Mouse (Mus musculus): ENCODE results near the gene Ccdc34.

The Ccdc34 gene

DNA sequence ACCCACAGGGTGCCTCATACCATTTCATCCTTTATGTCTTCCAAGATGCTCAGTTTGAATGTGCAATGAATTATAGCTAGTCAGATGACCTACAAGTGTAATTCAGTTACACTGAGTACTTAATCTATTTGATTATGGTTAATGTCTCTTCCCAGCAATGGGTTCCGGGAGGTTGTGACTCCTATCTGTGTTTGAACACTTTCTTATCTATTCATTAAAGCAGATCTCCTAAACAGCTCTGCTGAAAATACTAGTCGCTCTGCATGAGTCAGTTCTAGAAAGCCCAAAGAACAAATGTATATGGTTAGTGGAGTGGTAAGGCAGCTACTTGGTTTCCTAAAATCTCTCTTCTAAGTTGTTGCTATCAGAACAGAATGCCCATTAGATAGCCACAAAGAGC lies 22.6 kb upstream of the Ccdc34 start:
- DNase-seq (ENCODE audit: low read depth, low spot score) = no peak

GRCm38 (mm10) chr2:109996411-109996810 lies 21.2 kb upstream of the Ccdc34 start:
- no peak for DNase-seq (ENCODE audit: low read depth, low spot score)

DNA sequence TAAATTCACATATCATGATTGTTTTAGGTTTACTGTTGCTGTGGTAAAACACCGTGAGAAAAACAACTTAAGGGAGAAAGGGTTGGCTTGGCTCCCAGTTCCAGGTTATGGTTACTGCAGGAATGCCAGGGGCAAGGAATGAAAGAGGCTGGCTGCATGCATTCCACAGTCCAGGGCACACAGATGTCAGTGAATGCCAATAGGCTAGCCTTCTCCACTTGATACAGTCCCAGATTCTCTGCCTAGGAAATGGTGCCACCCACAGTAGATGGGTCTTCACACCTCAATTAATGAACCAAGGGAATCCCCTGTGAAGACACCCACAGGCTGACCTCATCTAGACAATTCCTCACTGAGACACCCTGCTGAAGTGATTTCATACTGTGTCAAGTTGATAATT lies 12.9 kb upstream of the Ccdc34 start:
- no peak for DNase-seq (ENCODE audit: low read depth, low spot score)

DNA sequence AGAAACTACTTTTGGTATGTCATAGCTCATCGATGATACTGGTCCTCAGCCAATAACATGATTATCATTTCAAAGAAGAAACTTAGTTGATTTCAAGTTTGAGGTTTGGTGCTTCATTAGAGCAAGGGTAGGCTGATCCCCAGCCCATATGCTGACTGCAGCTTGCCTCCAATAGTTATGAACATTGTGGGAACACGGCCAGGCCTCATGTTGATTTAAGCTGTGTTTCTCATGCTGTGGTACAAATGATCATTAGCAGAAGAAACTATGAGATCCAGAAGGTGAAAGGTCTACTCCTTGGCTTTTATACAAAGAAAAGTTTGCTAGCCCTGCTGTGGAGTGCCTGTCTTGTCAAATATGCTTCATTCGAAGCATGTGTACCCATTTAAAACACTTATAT lies 12.5 kb upstream of the Ccdc34 start:
- DNase-seq (ENCODE audit: low read depth, low spot score) = no peak

DNA sequence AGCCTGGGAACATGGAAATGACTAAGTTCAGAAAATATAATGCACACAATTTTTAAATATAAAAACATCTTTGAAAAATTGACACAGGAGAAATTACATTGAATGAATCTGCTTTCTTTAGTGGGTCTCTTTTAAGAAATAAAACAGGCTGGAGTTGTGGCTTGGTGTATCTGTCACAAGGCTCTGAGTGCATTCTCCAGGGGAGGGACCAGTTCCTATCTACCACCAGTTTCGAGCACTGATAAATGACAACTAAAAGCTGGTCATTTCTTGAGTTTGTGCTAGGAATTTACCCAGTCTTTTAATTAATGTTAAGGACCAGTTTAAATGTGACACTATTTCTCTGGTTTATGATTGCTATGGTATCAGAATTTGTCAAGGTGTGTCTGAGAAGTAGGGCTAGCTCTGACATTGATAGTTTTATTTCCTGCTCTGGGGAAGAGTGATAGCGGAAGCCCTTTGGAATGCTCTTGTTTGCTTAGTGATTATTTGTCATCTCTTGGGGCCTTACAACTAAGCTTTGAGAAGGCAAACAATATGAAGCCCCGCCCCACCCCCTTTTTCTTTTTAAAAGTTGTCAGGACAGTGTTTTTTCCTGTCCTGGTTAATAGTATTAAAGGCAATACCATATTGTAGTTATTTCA lies 11.9 kb upstream of the Ccdc34 start:
- no peak for DNase-seq (ENCODE audit: low read depth, low spot score)

DNA sequence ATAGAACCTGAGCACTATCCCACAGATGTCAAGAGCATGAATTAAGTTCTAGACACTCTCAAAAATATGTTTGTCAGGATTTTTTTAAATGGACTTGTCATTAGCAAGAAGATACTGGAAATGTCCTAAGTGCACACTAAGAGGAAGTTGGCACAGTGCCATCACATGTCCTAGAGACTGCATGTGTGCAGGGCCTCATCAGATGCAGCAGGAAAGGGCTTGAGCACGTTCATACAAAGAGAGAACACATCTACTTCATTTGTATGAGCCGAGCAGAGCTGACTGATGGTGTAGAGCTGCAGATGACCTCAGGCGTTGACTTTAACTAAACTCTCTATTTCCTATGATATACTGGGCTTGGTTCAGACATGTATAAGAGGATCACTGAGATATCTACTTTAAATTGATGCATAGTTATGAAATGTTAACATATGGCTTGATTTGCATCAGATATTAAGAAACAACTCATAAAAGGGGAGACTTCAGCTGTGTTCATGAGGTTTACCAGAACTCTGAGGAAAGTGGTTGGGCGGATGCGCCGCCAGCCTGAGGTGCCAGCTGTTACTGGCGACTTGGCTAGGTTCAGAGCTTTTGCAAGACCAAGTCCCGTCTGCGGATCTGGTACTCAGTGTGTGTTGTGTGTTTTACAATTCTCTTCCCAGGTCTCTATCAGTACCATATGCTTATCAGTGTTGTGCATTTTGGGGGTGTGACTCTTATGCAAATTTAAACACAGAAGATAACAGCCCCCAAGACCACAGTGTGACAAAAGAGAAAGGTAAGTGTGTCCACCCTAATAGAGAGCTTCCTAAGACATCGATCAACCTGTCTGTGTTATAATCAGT lies 10.0 kb upstream of the Ccdc34 start:
- no peak for DNase-seq (ENCODE audit: low read depth, low spot score)

- no peak for DNase-seq (ENCODE audit: low read depth, low spot score)
Observed at GRCm38 (mm10) chr2:110009449-110009848, 8.2 kb upstream of the Ccdc34 start.

DNA sequence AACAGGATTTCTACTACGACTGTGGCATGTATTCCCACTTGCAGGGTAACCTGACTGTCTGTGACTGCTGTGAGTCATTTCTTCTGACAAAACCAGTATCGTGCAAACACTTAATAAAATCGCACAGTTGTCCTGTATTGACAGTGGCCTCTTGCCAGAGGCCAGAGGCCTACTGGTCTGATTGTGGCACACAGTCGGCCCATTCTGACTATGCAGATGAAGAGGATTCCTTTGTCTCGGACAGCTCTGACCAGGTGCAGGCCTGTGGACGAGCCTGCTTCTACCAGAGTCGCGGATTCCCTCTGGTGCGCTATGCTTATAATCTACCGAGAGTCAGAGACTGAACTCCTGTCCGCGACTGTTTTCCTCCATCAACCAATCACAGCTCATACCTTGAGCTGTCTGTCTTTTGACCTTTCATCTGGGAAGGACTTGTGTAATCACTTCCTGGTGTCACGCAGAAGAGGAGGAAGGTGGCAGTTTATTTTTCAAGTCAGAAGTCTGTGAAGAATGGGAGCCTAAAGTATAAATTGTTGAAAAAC lies 5.4 kb upstream of the Ccdc34 start:
- no peak for DNase-seq (ENCODE audit: low read depth, low spot score)

DNA sequence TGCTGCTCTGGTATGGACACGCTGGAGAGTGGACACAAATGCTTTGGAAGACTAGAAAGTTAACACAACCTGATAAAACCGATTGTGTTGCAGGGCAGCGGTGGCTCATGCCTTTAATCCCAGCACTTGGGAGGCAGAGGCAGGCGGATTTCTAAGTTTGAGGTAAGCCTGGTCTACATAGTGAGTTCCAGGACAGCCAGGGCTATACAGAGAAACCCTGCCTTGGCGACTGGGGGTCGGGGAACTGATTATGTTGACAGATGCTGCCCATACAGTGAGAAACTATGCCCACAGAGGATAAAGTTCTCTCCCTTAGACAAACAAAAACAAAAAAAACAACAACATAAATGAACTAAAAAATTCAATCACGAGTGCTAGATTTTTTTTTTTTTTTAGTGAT lies 530 bp upstream of the Ccdc34 start:
- DNase-seq (ENCODE audit: low read depth, low spot score) = no peak

- DNase-seq (ENCODE audit: low read depth, low spot score) = no peak
Observed at GRCm38 (mm10) chr2:110019656-110020055, 2.0 kb downstream of the Ccdc34 start.

DNA sequence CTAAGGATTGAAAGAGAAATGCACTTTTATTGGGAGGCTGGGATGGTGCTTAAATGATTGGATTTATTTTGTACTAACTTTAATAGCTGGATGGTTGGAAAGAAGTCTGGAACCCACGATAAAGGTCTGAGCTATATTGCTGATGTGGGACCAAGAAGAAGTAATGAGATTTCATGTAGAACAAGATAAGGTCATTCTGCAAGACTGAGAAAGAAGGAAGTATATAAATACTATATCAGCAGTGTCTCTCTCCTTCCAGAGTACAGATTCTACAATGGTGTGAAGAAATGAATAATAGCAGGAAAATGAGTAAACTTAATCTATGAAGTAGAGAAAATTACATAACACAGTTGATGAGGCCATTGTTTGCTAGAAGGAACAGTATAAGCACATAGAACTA lies 2.8 kb downstream of the Ccdc34 start:
- no peak for DNase-seq (ENCODE audit: low read depth, low spot score)

GRCm38 (mm10) chr2:110036265-110036664 lies 18.6 kb downstream of the Ccdc34 start:
- no peak for DNase-seq (ENCODE audit: low read depth, low spot score)

GRCm38 (mm10) chr2:110036665-110037064 lies 19.0 kb downstream of the Ccdc34 start:
- no peak for DNase-seq (ENCODE audit: low read depth, low spot score)

GRCm38 (mm10) chr2:110037221-110037620 lies 19.6 kb downstream of the Ccdc34 start:
- DNase-seq (ENCODE audit: low read depth, low spot score) = no peak

GRCm38 (mm10) chr2:110038341-110038740 lies 20.7 kb downstream of the Ccdc34 start:
- no peak for DNase-seq (ENCODE audit: low read depth, low spot score)

DNA sequence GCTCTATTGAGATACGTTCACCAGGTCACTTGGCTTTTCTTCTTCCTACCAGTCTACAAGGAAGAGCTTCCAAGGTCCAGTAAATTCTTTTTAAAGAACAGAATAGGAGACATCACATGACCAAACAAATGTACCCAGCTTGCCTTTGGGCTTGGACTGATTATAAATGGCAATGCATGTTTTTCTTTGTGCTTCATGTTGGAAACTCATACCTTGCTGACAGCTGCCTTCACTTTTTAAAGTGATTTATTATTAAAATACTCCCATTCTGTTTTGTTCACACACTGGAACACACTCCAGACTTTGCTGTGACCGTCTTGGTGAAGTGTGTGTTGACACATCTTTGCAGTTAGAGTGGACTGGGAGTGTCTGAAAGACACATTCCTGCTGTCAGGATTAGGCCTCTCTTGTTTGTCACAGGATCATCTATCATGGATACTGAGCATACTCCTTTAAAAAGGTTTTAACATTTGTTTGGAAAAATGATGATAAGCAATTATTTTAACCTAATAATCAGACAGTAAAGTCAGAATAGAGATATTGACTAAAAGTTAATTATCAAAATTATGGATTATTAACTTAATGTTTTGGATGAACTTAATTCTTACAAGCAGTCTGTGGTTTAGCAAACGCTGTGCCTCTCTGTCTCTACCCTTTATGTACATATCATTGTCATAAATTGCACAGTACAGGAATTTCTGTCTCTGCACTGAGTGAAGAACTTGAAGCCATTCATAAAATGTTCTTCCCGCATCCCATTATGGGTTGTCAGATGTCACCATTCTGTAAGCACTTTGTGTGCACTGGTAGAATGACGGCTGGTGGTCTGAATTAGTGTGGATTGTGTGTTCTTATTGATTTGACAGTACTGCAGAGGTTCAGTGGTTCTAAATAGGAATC lies 25.5 kb downstream of the Ccdc34 start:
- DNase-seq (ENCODE audit: low read depth, low spot score) = no peak

DNA sequence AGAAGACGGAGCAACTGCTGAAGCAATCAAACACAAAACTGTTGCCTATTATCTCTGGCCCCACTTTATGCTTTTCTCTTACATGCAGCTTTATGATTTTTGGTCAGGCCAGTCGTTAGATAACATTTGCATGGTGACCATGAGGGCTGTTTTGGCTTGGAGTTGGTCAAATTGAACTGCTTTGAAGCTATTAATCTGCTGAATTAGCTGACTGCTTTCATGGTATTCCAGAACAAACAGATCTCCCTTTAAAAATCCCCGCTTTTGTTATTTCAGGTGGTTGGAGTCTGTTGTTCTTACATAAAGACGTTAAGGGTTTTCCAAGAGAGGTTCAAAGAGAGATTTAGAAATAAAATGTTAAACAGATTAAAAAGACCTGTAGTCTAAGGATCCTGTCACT lies 40.8 kb downstream of the Ccdc34 start:
- DNase-seq (ENCODE audit: low read depth, low spot score) = no peak

DNA sequence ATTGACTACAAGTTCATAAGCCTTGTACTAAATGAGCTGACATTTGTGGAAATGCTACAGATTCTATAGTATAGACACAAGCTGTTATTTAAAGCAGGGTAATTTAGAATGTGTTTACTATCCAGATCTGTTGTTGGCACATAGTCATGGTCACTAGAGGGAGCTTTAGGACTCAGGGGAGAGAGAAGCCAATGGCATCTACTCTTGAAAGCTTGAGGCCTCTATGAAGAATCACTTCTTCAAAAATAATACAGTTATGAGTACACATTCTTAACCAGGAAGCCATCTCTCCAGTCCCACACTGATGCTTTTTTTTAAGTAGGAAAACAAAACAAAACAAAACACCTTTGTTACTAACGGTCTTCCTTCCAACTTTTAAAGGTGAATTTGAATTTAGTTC lies 45.5 kb downstream of the Ccdc34 start:
- DNase-seq (ENCODE audit: low read depth, low spot score) = no peak

DNA sequence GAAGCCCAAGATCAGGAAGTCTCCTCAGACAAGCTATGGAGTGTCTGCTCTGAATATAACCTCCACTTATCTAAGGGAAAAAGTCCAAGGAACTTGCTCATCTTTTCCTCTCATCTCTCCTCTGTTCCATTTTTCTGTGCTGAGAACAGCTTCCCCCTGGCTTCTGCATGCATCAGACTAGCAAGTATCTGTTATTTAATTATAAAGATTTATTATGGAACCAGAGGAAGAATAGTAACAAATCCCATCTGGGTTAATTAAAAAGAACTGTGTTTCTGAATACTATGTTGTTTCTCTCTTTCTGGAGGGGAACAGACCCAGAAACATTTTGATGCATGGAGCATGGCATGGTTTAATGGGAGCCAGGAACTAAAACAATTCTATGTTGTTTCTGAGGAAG lies 51.3 kb downstream of the Ccdc34 start:
- no peak for DNase-seq (ENCODE audit: low read depth, low spot score)

DNA sequence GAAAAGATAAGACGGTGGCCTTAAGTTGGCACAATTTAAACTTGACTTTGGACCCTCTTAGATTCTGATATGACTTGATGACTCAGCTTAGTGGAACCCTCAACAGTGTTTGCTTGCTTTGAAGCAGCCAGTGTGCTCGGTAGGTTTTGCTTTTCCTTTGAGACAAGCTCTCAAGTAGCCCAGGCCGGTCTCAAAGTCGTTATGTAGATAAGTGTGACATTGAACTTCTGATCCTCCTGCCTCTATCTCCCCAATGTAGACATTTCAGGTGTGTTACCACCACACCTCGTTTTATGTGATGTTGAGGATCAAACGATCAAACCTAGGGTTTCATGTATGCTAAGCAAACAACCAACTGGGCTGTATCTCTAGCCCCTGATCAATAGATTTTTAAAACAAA lies 55.4 kb downstream of the Ccdc34 start:
- DNase-seq (ENCODE audit: low read depth, low spot score) = no peak

- DNase-seq (ENCODE audit: low read depth, low spot score) = no peak
Observed at GRCm38 (mm10) chr2:110074646-110075452, 57.2 kb downstream of the Ccdc34 start.

Measured in CD4-positive helper T cell, adult 2 months (primary cell).